Mouse (Mus musculus): Measurements from ENCODE around the gene Fxyd6. TPM values are rescaled to one million over a fixed set of nuclear protein-coding genes. Genes with fewer than 3 reads are reported as not detected.

The Fxyd6 gene
- total and polyA plus RNA-seq, 3 experiments, result 0.08 TPM; not detected in 2

- Histone ChIP-seq H3K27ac (ENCODE audit: insufficient read depth, low read depth) (no peak overlapping the region), H3K36me3 (replicated peaks in 1 of 2; ENCODE audit: control insufficient read depth in 1 of 2, insufficient read depth in 1 of 2, low read length in 1 of 2) (no peaks in the 10 kb centered on the region), H3K4me3 (replicated peaks in 1 of 3; ENCODE audit: low read depth in 2 of 3, low read length in 2 of 3, poor library complexity in 1 of 3) (no peak overlapping the region), H3K79me2 (replicated peaks; ENCODE audit: control insufficient read depth, extremely low read depth, insufficient read depth, poor library complexity, severe bottlenecking) (no peaks in the 10 kb centered on the region), H3K4me2 (ENCODE audit: insufficient read depth, low read depth, poor library complexity, severe bottlenecking) (no peak overlapping the region), H3K9ac (ENCODE audit: insufficient read depth, low read depth) (no peak overlapping the region), H3K9me3 (replicated peaks; ENCODE audit: low read length) (no peaks in the 10 kb centered on the region), H3K27me3 (replicated peaks) (no peaks in the 10 kb centered on the region), H3K4me1 (ENCODE audit: control insufficient read depth in 1 of 2, insufficient read depth in 2 of 2) (peaks cover 5 to 30% of the 10 kb centered on the region in 2 experiments; a peak in 3 of 4 replicates)
- TF ChIP-seq TCF12 (IDR thresholded peaks at IDR 0.05; ENCODE audit: low read depth, low read length), result no peak
- TF ChIP-seq MAFK (IDR thresholded peaks at IDR 0.05; ENCODE audit: insufficient replicate concordance, low read length), result no peak
- TF ChIP-seq ETS1 (conservative IDR thresholded peaks at IDR 0.05; ENCODE audit: low read depth, low read length), result no peak
- TF ChIP-seq ZNF384 (IDR thresholded peaks at IDR 0.05; ENCODE audit: low read depth, low read length), result no peak
- no peak for TF ChIP-seq RCOR1 (conservative IDR thresholded peaks at IDR 0.05; ENCODE audit: low read depth, low read length)
- no peak for TF ChIP-seq EP300 (IDR thresholded peaks at IDR 0.05; ENCODE audit: low read length)
- no peak for TF ChIP-seq HCFC1 (IDR thresholded peaks at IDR 0.05; ENCODE audit: low read depth, low read length)
- no peak for TF ChIP-seq E2F4 (IDR thresholded peaks at IDR 0.05; ENCODE audit: insufficient replicate concordance, low read depth, low read length)
- TF ChIP-seq ELF1 (IDR thresholded peaks at IDR 0.05; ENCODE audit: low read depth, low read length), result no peak
- no peak for TF ChIP-seq POLR2A (IDR thresholded peaks at IDR 0.05; ENCODE audit: low read depth, low read length)
- TF ChIP-seq ZKSCAN1 (IDR thresholded peaks at IDR 0.05; ENCODE audit: borderline replicate concordance, low read depth, low read length), result no peak
- TF ChIP-seq MAZ (IDR thresholded peaks at IDR 0.05; ENCODE audit: low read depth, low read length), result no peak
- no peak for TF ChIP-seq TBP (conservative IDR thresholded peaks at IDR 0.05; ENCODE audit: low read depth, low read length)
- dilution Hi-C loops (cut with MboI; ENCODE audit: extremely low pct_ligation_motif_present, extremely low pct_unique_long_range_greater_than_20kb, low sequenced_read_pairs) (no loop called here), in situ Hi-C loops (cut with MboI; ENCODE audit: low pct_ligation_motif_present, low pct_unique_long_range_greater_than_20kb, low sequenced_read_pairs) (no loop called here)
- no peak for DNase-seq (ENCODE audit: extremely low read depth)
Measured at GRCm38 (mm10) chr9:45429392-45429791, 59.4 kb downstream of the Fxyd6 start.

DNA sequence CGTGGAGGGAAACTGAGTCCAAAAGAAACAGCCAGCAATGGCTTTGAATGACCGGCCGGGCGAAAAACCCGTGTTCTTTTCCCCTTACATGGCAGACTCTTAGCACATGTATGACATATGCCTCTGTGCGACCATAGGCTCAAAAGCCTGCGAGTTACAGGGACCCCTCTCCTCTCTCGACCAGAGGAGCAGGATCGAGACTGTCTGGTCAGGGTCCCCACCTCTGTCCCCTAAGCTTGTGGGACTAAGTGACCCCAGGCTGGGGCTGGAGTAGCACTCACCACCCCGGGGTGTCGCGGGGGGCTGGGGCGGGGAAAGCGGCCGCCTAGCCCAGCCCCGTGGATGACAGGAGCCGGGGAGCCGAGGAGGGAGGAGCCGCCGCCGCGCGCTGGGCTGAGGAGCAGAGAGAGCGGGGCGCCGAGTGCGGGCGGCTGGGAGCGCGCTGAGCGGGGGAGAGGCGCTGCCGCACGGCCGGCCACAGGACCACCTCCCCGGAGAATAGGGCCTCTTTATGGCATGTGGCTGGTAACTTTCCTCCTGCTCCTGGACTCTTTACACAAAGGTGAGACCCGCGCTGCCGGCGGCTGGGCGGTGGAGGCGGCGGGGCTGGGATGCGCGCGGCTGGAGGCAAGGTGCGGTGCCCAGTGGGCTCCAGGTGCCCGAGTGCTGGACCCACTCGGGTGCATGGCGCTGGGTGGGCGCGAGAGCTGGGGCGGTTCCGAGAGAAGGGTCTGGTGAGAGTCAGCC, 60.1 kb downstream of the Fxyd6 start:
- H3K9ac ChIP-seq (ENCODE audit: insufficient read depth, low read depth), result no peak overlapping the region
- no peak for TF ChIP-seq HCFC1 (IDR thresholded peaks at IDR 0.05; ENCODE audit: low read depth, low read length)
- no peak for TF ChIP-seq BHLHE40 (IDR thresholded peaks at IDR 0.05; ENCODE audit: low read depth, low read length)
- no peak for TF ChIP-seq ZC3H11A (IDR thresholded peaks at IDR 0.05; ENCODE audit: low read depth, low read length)
- TF ChIP-seq CTCF (conservative IDR thresholded peaks at IDR 0.05 in 1 of 2, IDR thresholded peaks at IDR 0.05 in 1 of 2; ENCODE audit: low read depth in 2 of 2, low read length in 2 of 2), result no peak
- H3K4me3 ChIP-seq (replicated peaks in 1 of 3; ENCODE audit: low read depth in 2 of 3, low read length in 2 of 3, poor library complexity in 1 of 3), result no peak overlapping the region

More for the DNA sequence above, 60.1 kb downstream of the Fxyd6 start:
- Histone ChIP-seq H3K36me3 (replicated peaks in 1 of 2; ENCODE audit: control insufficient read depth in 1 of 2, insufficient read depth in 1 of 2, low read length in 1 of 2) (no peaks in the 10 kb centered on the region), H3K27ac (ENCODE audit: insufficient read depth, low read depth) (no peak overlapping the region), H3K27me3 (replicated peaks) (no peaks in the 10 kb centered on the region), H3K4me2 (ENCODE audit: insufficient read depth, low read depth, poor library complexity, severe bottlenecking) (peak overlapping the region; percentile 11; the same call in 1 of the 2 replicates), H3K4me1 (ENCODE audit: control insufficient read depth in 1 of 2, insufficient read depth in 2 of 2) (peaks cover 5 to 37% of the 10 kb centered on the region in 2 experiments; a peak in 3 of 4 replicates), H3K79me2 (replicated peaks; ENCODE audit: control insufficient read depth, extremely low read depth, insufficient read depth, poor library complexity, severe bottlenecking) (no peaks in the 10 kb centered on the region), H3K9me3 (replicated peaks; ENCODE audit: low read length) (no peaks in the 10 kb centered on the region)
- dilution Hi-C loops (cut with MboI; ENCODE audit: extremely low pct_ligation_motif_present, extremely low pct_unique_long_range_greater_than_20kb, low sequenced_read_pairs), result no loop called here
- in situ Hi-C loops (cut with MboI; ENCODE audit: low pct_ligation_motif_present, low pct_unique_long_range_greater_than_20kb, low sequenced_read_pairs), result no loop called here
- no peak for DNase-seq (ENCODE audit: extremely low read depth)

Data from CH12.LX (cell line).